Mouse (Mus musculus): ENCODE data around the gene Fam13c. TPM values are rescaled to one million over a fixed set of nuclear protein-coding genes. Genes with fewer than 3 reads are reported as not detected.

The Fam13c gene
- polyA plus RNA-seq, 1 experiment from 2014 or later = 26.3 TPM

- Histone ChIP-seq H3K4me2 (no peak overlapping the region), H3K9me3 (no peaks in the 10 kb centered on the region), H3K4me1 (replicated peaks) (peaks cover 10% of the 10 kb centered on the region), H3K36me3 (no peaks in the 10 kb centered on the region), H3K27ac (no peak overlapping the region), H3K9ac (no peak overlapping the region), H3K27me3 (no peaks in the 10 kb centered on the region), H3K4me3 (no peak overlapping the region)
- ATAC-seq (ENCODE audit: low FRiP score) = no peak
- 90% methylated on average over 3 of the region's 3 CpGs for WGBS
Observed at GRCm38 (mm10) chr10:70586876-70587405, 146.7 kb downstream of the Fam13c start.

GRCm38 (mm10) chr10:70594007-70594406, 153.7 kb downstream of the Fam13c start:
- H3K27ac ChIP-seq = no peak overlapping the region
- no peak for ATAC-seq (ENCODE audit: low FRiP score)
- 55% methylated on average over 1 of the region's 1 CpGs for WGBS
- H3K27me3 ChIP-seq = no peaks in the 10 kb centered on the region
- H3K9ac ChIP-seq = no peak overlapping the region
- no peaks in the 10 kb centered on the region for H3K9me3 ChIP-seq
- peak overlapping the region; percentile 11 for H3K4me2 ChIP-seq
- peaks cover 32% of the 10 kb centered on the region for H3K4me1 ChIP-seq (replicated peaks)
- H3K36me3 ChIP-seq = no peaks in the 10 kb centered on the region
- H3K4me3 ChIP-seq = peak overlapping the region; percentile 0; the same call in 1 of the 2 replicates

GRCm38 (mm10) chr10:70598081-70598515, 157.8 kb downstream of the Fam13c start:
- 6% methylated on average over 10 of the region's 10 CpGs for WGBS
- peak overlapping the region; percentile 85 for H3K4me3 ChIP-seq
- H3K36me3 ChIP-seq = no peaks in the 10 kb centered on the region
- H3K27ac ChIP-seq = peak overlapping the region; percentile 99
- no peaks in the 10 kb centered on the region for H3K9me3 ChIP-seq
- H3K9ac ChIP-seq = peak overlapping the region; percentile 95
- H3K4me2 ChIP-seq = peak overlapping the region; percentile 79
- H3K4me1 ChIP-seq (replicated peaks) = peaks cover 24% of the 10 kb centered on the region
- peak; percentile 1; the same call in 1 of the 2 replicates for ATAC-seq (ENCODE audit: low FRiP score)
- no peaks in the 10 kb centered on the region for H3K27me3 ChIP-seq

GRCm38 (mm10) chr10:70598516-70599125, 158.3 kb downstream of the Fam13c start:
- peak overlapping the region; percentile 95 for H3K9ac ChIP-seq
- H3K4me3 ChIP-seq = peak overlapping the region; percentile 85
- peak overlapping the region; percentile 99 for H3K27ac ChIP-seq
- no peaks in the 10 kb centered on the region for H3K27me3 ChIP-seq
- H3K36me3 ChIP-seq = no peaks in the 10 kb centered on the region
- under 1% methylated on average over 47 of the region's 48 CpGs for WGBS
- H3K4me2 ChIP-seq = peak overlapping the region; percentile 79
- peaks cover 24% of the 10 kb centered on the region for H3K4me1 ChIP-seq (replicated peaks)
- ATAC-seq (ENCODE audit: low FRiP score) = peak; percentile 74
- no peaks in the 10 kb centered on the region for H3K9me3 ChIP-seq

GRCm38 (mm10) chr10:70599126-70599924, 159.0 kb downstream of the Fam13c start:
- under 1% methylated on average over 104 of the region's 124 CpGs for WGBS
- no peaks in the 10 kb centered on the region for H3K36me3 ChIP-seq

GRCm38 (mm10) chr10:70599925-70600305, 159.6 kb downstream of the Fam13c start:
- under 1% methylated on average over 28 of the region's 28 CpGs for WGBS
- peak; percentile 66 for ATAC-seq (ENCODE audit: low FRiP score)
- peak overlapping the region; percentile 99 for H3K27ac ChIP-seq

More at GRCm38 (mm10) chr10:70599126-70599924, 159.0 kb downstream of the Fam13c start:
- Histone ChIP-seq H3K4me1 (replicated peaks) (peaks cover 19% of the 10 kb centered on the region), H3K9me3 (no peaks in the 10 kb centered on the region; the same call in 1 of the 2 replicates), H3K27me3 (no peaks in the 10 kb centered on the region), H3K4me2 (peak overlapping the region; percentile 79), H3K27ac (peak overlapping the region; percentile 99), H3K9ac (peak overlapping the region; percentile 95), H3K4me3 (peak overlapping the region; percentile 85)
- ATAC-seq (ENCODE audit: low FRiP score) = peak; percentile 95

More at GRCm38 (mm10) chr10:70599925-70600305, 159.6 kb downstream of the Fam13c start:
- no peaks in the 10 kb centered on the region for H3K36me3 ChIP-seq
- H3K4me1 ChIP-seq (replicated peaks) = peaks cover 16% of the 10 kb centered on the region
- no peaks in the 10 kb centered on the region; the same call in 1 of the 2 replicates for H3K9me3 ChIP-seq
- peak overlapping the region; percentile 85 for H3K4me3 ChIP-seq
- no peaks in the 10 kb centered on the region for H3K27me3 ChIP-seq
- H3K9ac ChIP-seq = peak overlapping the region; percentile 95
- peak overlapping the region; percentile 79 for H3K4me2 ChIP-seq

Other genes with a start within 250 kb of the Fam13c start
- 0.94 and 1.5 TPM in 2 replicates for gene Mrln, start 235.8 kb upstream of the Fam13c start, polyA plus RNA-seq (2015; fragmentation: Nextera tagmentation; extraction: Ambion mirVana)
- 1.6 and 2.7 TPM in 2 replicates for gene Slc16a9, start 195.4 kb upstream of the Fam13c start, polyA plus RNA-seq (2015; fragmentation: Nextera tagmentation; extraction: Ambion mirVana)
- gene Phyhipl, start 215.5 kb downstream of the Fam13c start, polyA plus RNA-seq (2015; fragmentation: Nextera tagmentation; extraction: Ambion mirVana) = 252 and 264 TPM in 2 replicates

All from hindbrain, embryonic 13.5 days (tissue).